Mouse (Mus musculus) brown adipose tissue, adult 24 weeks (tissue): ENCODE data around the gene Bpifa2. TPM values are rescaled to one million over a fixed set of nuclear protein-coding genes. Genes with fewer than 3 reads are reported as not detected.
"Not testable (repeated sequence)": the region's sequence is repeated elsewhere in the genome, so short reads cannot be mapped to it uniquely, and the experiment has no call there.

Experiments used
- H3K27ac ChIP-seq: fragments of 200-500 bp; replicated peaks from 2 replicates; pipeline ENCODE4 v1.5.1; 2012; ENCODE audit warnings: low read depth, mild to moderate bottlenecking, low read length
- H3K4me1 ChIP-seq: fragments of 200-500 bp; 2 replicates; pipeline ENCODE4 v1.6.1; 2012; ENCODE audit warnings: low read length, mixed read lengths; ENCODE audit not compliant: control insufficient read depth, insufficient read depth, insufficient read length
- H3K4me3 ChIP-seq: fragments of 200-500 bp; 2 replicates; pipeline ENCODE4 v1.5.1; 2012; ENCODE audit warnings: low read depth, mild to moderate bottlenecking, low read length, moderate library complexity; ENCODE audit not compliant: insufficient read depth
- polyA plus RNA-seq: library from polyadenylated mRNA; stranded (reverse); fragments of >200 nt; gene quantifications from 2 replicates; pipeline ENCODE4 v1.2.4, GENCODE M21; 2012; ENCODE audit not compliant: missing spikeins, insufficient read depth, insufficient read length

The Bpifa2 gene
- polyA plus RNA-seq: not detected in 2 replicates

DNA sequence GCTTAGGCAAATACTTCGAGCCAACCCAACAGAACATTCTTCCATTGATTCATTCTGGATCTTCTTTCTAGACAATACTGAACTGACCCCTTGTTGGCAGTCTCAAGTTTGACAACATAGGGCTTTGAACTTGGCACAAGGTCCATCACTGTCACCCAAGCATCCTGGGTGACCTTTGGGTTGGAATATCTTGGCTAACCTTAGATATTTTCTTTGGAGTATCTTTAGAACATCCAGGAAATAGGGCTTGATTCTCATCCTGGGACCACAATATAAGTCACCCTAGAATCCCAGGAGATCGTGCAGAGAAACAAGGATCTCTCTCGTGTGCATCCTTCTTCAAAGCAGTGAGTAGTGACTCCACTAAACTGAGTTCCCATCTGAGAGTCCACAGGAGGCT lies at the start of gene Bpifa2:
Gene Bpifa2 (plus strand): TSS at position 301 of the 400 bp plus-strand sequence.
- H3K4me1 ChIP-seq: no peaks in the 10 kb centered on the region
- no peak within 1 kb of the TSS for H3K27ac ChIP-seq
- no peak within 1 kb of the TSS for H3K4me3 ChIP-seq

DNA sequence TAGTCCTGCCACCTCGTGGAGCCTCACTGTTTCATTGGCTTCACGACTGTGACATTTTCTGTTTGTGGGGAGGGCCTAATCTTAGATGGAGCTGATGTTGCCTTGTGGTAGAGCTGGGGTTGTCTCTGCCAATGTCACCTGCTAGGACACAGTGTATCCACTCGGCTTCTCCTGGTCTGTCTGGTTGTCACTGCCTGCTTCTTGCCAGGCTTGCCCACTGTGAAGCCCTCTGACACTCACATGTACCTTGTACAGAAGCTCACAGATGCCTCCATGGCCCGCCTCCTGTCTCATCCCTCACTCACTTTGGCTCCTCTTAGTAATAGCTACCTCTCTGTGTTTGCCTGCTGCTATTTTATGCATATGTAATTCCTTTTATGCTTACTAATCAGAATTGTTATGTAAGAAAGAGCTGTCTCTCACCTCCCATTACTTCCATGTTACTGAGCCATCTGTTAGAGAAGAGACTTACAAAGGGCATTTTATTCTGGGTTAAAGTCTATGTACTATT lies 45.2 kb upstream of the Bpifa2 start:
- no peak overlapping the region for H3K27ac ChIP-seq
- no peak overlapping the region for H3K4me3 ChIP-seq
- no peaks in the 10 kb centered on the region for H3K4me1 ChIP-seq

DNA sequence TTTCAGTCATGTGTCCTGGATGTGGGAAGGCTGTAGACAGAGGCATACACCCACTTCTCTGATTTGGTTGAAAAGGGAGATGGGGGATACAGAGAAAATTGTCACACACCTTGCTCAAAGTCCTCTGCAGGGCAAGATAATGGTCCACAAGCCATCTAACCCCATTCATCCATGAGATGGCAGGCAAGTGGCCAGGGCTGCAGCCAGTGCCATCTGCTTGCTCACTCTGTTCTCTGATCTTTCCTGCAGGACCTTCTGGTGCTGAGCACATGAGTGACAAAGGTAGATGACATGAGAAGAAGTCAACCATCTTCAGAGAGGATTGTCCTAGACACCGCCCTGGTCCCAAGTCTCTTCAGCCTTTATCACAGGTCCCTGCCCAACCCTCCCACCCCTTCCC lies 44.7 kb upstream of the Bpifa2 start:
- Histone ChIP-seq H3K4me3 (no peak overlapping the region), H3K4me1 (no peaks in the 10 kb centered on the region), H3K27ac (no peak overlapping the region)

DNA sequence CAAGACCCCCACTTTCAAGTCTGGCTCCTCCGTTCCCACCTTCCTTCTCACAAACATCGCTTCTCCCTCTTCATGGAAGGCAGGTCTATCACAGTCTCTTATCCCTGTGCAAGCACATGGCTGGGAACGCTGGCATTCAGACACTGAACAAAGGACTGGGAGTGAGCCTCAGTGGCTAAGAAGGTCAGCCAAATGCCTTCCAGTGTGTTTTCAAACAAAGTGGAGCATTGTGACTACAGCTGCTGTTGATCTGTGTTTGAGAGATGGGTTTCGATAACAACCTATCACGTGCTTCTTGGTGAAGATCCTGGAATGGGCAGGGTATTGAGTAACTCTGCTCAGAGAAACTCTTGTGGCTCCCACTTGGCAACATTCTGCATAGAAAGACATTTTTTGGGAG lies 37.8 kb upstream of the Bpifa2 start:
- H3K4me3 ChIP-seq: no peak overlapping the region
- H3K27ac ChIP-seq: no peak overlapping the region
- H3K4me1 ChIP-seq: no peaks in the 10 kb centered on the region

DNA sequence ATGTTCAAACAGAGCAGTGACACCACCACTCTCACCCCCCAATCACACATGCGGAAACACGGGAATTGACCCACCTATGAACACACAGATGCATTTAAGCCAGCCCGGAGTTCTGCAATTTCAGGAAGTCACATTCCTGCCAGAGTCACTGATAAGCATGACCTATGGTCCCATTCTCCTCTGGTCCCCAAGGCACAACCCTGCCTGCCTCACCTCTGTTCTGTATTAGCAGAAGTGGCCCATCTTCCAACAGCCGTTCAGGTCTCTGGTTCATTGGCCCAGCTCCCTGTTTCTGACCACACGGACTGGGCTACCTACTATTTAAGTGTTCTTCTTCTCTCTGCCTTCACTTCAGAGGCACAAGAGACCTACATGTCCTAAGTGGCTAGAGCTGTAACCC lies 33.5 kb upstream of the Bpifa2 start, which contains the start of gene Bpifa6:
Gene Bpifa6 (plus strand): TSS at position 364 of the 400 bp plus-strand sequence.
- Histone ChIP-seq H3K4me3 (no peak within 1 kb of the TSS), H3K27ac (no peak within 1 kb of the TSS), H3K4me1 (no peaks in the 10 kb centered on the region)

DNA sequence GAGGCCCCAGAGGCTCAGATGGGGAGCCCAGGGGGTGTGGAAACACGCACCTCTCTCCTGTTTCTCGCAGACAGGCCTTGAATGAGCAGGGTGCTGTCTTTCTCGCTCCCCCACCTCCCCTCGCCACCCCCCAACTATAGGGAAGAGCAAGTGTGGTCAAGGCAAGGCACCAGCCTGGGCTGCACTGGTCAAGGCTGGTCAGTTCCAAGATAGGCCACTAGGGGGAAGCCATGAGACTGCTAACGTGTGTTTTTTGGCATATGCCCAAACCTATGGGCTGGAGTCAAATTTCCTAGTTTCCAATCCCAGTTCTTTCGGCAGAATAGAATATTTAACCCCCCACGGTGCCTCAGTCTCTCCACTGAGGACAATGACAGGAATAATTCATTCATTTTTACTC lies 12.3 kb upstream of the Bpifa2 start:
- no peak overlapping the region for H3K27ac ChIP-seq
- no peak overlapping the region for H3K4me3 ChIP-seq
- no peaks in the 10 kb centered on the region for H3K4me1 ChIP-seq

DNA sequence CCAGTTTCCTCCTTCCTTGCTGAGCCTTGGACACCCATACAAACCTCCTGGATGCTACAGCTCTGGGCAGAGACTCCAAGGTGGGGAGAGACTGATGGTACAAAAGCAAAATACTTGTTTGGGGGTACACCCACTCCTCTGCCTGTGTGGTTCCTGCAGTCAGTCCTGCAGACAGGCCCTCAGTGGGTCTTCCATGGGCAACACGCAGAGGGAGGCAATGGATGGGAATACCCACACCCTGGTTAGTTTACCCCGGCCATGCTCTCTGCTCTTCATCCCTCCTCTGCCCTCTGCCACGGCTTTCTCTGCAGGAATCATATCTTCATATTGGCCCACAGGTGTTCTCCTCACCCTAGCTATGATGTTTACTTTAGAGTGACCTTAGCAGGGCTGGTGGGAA lies 7.6 kb upstream of the Bpifa2 start:
- Histone ChIP-seq H3K27ac (no peak overlapping the region), H3K4me1 (no peaks in the 10 kb centered on the region)

DNA sequence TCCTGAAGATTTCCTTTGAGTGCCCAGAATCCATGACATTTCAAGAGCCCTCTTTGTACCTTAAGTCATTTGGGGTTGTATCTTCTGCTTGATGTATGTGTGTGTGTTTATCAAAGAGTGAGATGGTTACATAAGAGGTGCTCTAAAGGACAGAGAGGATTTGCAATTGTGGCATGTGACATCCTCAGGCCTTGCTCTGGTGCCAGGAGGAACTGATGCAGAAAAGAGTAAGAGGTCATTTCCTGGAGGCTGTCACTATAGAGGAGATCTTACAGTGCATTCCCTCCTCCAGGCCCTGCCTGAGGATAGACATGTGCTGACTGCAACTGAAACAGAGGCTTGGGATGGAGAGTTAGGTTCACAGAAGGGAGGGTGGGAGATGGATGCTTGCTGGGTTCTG lies 7.0 kb upstream of the Bpifa2 start:
- no peak overlapping the region for H3K27ac ChIP-seq
- no peak overlapping the region for H3K4me3 ChIP-seq
- H3K4me1 ChIP-seq: no peaks in the 10 kb centered on the region

More for the DNA sequence above, 7.6 kb upstream of the Bpifa2 start:
- H3K4me3 ChIP-seq: no peak overlapping the region

DNA sequence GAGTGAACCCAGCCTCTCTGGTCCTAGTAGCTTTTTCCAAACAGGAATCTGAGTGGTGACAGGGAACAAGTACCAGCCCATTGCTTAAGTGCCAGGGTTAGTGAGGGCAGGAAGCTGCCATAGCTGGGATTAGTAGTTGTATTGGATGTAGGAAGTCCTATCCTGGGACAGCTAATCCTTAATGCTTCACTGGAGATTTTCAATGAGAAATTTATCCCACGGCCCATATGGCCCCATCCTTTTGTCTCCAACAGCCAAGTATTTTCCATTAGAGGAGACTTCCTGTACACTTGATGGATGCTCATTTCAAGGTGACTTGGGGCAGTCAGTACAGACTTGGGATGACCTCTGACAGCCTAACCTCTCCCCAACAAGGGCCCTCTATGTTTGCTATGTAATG lies 3.6 kb upstream of the Bpifa2 start:
- no peak overlapping the region for H3K4me3 ChIP-seq
- H3K27ac ChIP-seq: no peak overlapping the region
- no peaks in the 10 kb centered on the region for H3K4me1 ChIP-seq

DNA sequence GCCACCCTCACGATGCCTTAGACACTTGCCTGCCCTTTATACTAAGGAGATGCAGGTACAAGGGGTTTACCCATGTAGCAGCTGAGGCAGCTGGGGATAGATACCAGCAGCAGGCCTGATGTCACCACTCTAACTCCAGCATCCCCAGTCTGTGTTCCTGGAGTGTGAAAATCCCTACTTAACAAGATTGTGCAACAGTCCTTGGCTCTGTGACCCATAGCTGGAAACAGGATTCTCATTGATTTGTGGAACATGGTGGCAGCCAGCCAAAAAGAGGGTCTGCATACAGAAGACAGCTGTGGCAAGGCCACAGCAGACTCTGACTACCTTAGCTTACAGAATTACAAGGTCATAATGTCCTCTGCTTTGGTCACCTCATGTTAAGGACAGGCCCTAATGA lies 3.0 kb upstream of the Bpifa2 start:
- Histone ChIP-seq H3K4me1 (no peaks in the 10 kb centered on the region), H3K4me3 (no peak overlapping the region), H3K27ac (no peak overlapping the region)

DNA sequence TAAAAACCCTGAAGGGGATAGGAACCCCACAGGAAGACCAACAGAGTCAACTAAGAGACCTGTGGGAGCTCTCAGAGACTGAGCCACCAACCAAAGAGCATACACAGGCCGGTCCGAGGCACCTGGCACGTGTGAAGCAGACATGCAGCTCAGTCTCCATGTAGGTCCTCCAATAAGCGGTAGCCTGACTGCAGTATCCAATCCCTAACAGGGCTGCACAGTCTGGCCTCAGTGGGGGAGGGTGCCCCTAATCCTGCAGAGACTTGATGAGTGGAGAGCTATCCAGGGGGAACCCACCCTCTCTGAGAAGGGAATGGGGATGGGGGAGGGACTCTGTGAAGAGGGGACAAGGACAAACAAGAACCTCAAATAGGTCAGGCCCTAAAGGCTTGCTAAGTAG lies 2.3 kb upstream of the Bpifa2 start:
- Histone ChIP-seq H3K27ac (no peak overlapping the region), H3K4me3 (no peak overlapping the region), H3K4me1 (no peaks in the 10 kb centered on the region)

DNA sequence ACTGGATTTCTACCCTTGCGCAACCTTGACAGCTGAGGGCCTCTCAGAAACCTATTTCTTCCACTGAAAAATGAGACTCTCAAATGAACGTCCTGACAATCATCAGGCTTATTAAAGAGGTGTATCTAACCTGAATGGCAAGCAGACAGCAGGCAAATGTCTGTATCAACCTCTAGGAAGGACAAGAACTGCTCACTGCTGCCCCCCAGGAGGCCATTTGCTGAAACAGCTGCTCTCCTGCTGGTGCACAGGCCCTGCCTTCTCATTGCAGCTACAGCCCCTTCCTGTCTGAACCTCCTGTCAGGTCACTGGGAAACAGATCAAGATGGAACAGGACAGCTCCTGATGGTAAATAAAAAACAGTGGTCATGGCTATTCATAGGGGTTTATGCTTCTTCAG lies 1.7 kb upstream of the Bpifa2 start:
- H3K4me3 ChIP-seq: no peak overlapping the region
- H3K27ac ChIP-seq: no peak overlapping the region

DNA sequence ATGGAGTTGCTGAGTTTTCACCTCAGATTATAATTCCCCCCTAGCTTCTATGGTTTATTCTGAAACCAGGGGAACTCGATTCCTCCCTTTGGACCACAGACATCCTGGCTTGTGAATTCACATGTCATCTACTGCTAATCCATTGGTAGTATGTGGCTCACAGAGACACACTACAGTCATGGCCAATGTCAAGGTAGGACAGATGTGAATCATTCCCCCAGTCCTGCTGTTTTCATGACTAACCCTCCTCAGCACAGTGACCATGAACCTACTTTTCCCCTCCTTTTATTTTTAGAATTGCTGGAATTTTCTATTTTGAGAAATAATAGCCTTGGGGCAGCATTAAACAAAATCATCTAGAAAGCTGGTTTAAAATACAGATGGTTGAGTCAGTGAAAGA lies 684 bp upstream of the Bpifa2 start:
- H3K4me3 ChIP-seq: no peak overlapping the region
- H3K4me1 ChIP-seq: no peaks in the 10 kb centered on the region
- H3K27ac ChIP-seq: no peak overlapping the region

More for the DNA sequence above, 1.7 kb upstream of the Bpifa2 start:
- no peaks in the 10 kb centered on the region for H3K4me1 ChIP-seq

DNA sequence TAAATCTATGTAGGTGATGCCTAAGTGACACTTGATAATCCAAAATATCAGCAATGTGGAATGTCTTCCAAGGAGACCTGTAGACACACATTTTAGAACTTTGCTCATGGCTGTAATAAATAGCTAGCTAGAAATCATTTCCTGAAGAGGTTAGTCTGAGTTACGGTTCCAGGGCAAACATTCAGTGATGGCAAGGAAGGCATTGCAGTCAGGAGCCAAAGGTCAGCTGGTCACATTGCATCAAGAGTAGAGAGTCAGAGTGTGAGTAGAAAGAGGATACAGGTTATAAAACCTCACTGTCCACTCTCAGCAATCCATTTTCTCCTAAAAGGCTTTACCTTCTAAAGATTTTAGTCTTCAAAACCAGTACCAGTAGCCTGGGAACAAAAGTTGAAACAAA lies 9.9 kb downstream of the Bpifa2 start:
- no peak overlapping the region for H3K27ac ChIP-seq
- no peaks in the 10 kb centered on the region for H3K4me1 ChIP-seq
- no peak overlapping the region for H3K4me3 ChIP-seq

DNA sequence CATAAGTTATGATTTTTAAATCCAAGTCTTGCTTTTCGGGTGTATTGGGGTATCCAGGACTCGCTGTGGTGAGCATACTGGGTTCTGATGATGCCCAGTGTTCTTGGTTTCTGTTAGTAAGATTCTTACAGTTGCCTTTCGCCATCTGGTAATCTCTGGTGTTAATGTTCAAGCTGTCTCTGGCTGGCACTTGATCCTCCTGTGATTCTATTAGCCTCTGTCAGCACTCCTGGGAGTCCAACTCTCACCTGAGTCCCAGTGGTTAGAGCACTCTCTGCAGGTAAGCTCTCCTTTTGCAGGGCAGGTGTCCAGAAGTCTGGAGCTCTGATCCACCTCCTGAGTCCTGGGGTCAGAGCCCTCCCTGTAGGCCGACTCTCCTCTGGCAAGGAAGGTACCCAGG lies 16.6 kb downstream of the Bpifa2 start:
- not testable (repeated sequence) for H3K4me3 ChIP-seq, H3K4me1 ChIP-seq, H3K27ac ChIP-seq

DNA sequence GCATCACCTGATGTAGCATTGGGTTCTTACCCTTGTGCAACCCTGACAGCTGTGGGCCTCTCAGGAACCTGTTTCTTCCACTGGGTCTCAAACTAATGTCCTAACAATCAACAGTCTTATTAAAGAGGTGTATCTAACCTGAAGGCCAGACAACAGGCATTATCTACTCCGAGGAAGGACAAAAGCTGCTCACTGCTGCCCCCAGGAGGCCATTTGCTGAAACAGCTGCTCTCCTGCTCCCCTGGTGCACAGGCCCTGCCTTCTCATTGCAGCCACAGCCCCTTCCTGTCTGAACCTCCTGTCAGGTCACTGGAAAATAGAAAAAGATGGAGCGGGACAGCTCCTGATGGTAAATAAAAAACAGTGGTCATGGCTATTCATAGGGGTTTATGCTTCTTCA lies 30.9 kb downstream of the Bpifa2 start:
- no peak overlapping the region for H3K4me3 ChIP-seq
- no peak overlapping the region for H3K27ac ChIP-seq
- no peaks in the 10 kb centered on the region for H3K4me1 ChIP-seq

DNA sequence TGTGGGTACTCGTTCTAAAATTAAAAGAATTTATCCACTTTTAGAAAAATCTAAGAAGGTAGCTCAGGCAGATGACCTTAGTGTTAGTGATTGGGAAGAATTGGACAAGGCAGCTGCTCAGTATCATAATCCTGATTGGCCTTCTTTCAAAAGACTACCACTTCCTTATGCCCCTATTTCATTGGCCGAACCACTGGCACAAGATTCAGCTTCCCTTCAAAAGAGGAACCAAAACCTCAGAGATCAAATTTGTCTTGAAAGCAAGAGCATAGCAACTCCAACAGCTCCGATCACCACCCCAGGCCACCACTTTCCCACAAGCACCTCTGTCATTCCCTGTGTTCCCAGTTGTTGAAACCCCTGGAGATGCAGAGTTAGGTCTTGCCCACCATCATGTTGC lies 36.7 kb downstream of the Bpifa2 start:
- no peak overlapping the region for H3K27ac ChIP-seq
- H3K4me3 ChIP-seq: no peak overlapping the region
- H3K4me1 ChIP-seq: no peaks in the 10 kb centered on the region
